Mouse (Mus musculus): ENCODE measurements around the gene Gm5089.

The Gm5089 gene

GRCm38 (mm10) chr14:122482081-122483023, 31.4 kb upstream of the Gm5089 start:
- TF ChIP-seq GATA4 (IDR thresholded peaks at IDR 0.05; ENCODE audit: insufficient replicate concordance, low read length), result no peak

DNA sequence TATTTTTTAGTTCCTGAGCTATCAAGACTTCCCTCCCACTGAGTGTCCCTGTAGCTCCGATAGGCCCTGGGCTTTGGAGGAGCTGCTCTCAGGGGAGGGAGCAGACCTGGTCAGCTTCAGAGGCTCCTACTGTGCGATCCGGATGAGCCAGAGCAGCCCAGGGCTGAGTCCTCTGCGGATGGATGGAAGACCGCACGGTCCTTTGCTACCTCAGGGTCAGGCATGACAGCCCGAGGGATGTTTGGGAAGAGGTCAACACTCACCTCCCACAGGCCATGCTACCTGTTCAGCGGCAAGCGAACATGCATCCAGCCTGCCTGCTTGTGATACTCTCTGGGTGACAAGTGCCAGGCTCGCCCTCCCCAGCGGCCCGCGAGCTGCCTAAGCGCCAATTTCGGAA, 30.3 kb upstream of the Gm5089 start:
- TF ChIP-seq GATA4 (IDR thresholded peaks at IDR 0.05; ENCODE audit: insufficient replicate concordance, low read length), result no peak

- no peak for TF ChIP-seq GATA4 (IDR thresholded peaks at IDR 0.05; ENCODE audit: insufficient replicate concordance, low read length)
These were observed 29.4 kb upstream of the Gm5089 start for GRCm38 (mm10) chr14:122480355-122480754.

DNA sequence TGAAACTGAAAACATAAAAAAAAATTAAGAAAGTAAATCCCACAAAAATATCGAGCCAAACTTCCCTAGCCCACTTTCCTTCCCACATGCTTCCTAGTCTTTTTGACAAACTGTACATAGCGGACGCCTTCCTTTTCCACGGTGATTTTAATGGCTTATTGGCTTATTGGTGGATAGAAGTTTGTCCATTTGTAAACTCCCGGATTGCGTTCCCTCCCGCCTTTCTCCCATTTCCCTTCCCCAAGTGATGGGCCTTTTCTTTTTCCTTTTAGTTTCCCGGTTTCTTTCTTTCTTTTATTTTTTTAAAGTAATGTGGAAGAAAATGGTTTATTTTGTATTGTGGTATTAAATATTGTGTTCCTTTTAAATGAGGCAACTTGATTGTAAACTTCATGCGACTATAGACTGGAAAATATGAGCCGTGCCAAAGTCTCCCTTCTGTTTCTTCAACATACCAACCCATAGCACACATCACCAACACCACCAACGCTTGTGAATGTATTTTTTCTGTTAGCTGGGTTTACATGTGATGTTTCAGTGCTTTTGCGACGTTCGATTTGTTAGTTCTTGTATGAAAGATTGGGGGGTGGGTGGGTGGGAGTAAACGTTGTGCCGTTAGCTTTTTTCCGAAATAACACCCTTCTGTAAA, 28.7 kb upstream of the Gm5089 start:
- no peak for TF ChIP-seq GATA4 (IDR thresholded peaks at IDR 0.05; ENCODE audit: insufficient replicate concordance, low read length)

DNA sequence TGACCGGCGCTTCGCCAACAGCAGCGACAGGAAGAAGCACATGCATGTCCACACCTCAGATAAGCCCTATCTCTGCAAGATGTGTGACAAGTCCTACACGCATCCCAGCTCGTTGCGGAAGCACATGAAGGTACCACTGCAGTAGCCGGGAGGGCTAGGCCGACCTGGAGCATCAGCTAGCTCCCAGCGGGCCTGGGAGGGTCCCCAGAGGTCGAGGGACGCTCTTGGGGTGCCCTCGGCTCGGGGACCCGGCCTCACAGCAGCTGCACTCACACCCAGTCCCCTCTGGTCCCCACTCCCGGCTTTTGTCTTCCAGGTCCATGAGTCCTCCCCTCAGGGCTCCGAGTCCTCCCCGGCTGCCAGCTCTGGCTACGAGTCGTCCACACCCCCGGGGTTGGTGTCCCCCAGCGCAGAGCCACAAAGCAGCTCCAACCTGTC, 27.7 kb upstream of the Gm5089 start:
- no peak for TF ChIP-seq GATA4 (IDR thresholded peaks at IDR 0.05; ENCODE audit: insufficient replicate concordance, low read length)

DNA sequence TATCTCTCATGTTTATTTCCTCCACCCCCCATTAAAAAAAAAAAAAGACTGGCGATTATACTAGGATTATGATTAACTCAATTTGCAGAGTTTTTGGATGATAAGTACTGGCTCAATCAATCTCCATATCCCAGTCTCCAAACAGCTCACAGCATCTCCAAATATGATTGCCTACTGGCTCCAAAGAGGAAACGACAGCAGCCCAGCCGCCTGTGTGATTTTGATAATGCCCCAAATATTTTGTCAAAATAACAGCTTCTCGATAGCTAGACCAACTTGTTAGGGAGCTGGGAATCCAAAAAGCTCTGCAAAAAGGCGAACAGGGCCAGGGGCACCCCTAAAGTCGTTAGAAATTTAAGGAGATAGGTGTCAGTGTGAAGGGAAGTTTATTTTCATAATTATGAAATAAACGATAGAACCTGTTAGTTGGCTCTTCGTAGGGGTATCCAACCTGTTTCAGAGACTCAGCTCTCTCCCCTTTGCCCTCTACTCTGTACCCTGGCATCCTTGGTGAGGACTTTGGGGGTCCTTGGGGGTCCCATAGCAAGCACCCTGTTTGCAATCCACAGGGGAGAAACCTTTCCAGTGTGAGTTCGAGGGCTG, 27.2 kb upstream of the Gm5089 start:
- TF ChIP-seq GATA4 (IDR thresholded peaks at IDR 0.05; ENCODE audit: insufficient replicate concordance, low read length), result no peak

GRCm38 (mm10) chr14:122477261-122477671, 26.4 kb upstream of the Gm5089 start:
- TF ChIP-seq GATA4 (IDR thresholded peaks at IDR 0.05; ENCODE audit: insufficient replicate concordance, low read length), result no peak

- no peak for TF ChIP-seq GATA4 (IDR thresholded peaks at IDR 0.05; ENCODE audit: insufficient replicate concordance, low read length)
These were observed 25.9 kb upstream of the Gm5089 start for GRCm38 (mm10) chr14:122476822-122477215.

DNA sequence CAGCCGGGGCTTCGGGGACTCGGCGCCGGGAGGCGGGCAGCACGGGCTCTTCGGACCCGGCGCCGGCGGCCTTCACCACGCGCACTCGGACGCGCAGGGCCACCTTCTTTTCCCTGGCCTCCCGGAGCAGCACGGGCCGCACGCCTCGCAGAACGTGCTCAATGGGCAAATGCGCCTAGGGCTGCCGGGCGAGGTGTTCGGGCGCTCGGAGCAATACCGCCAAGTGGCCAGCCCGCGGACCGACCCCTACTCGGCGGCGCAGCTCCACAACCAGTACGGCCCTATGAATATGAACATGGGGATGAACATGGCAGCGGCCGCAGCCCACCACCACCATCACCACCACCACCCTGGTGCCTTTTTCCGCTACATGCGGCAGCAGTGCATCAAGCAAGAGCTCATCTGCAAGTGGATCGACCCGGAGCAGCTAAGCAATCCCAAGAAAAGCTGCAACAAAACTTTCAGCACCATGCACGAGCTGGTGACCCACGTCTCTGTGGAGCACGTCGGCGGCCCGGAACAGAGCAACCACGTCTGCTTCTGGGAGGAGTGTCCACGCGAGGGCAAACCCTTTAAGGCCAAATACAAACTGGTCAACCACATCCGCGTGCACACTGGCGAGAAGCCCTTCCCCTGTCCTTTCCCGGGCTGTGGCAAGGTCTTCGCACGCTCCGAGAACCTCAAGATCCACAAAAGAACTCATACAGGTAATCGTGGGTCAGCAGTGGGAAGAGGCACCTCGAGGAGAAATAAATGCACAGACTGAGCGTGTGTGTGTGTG, 25.3 kb upstream of the Gm5089 start:
- TF ChIP-seq GATA4 (IDR thresholded peaks at IDR 0.05; ENCODE audit: insufficient replicate concordance, low read length), result no peak

DNA sequence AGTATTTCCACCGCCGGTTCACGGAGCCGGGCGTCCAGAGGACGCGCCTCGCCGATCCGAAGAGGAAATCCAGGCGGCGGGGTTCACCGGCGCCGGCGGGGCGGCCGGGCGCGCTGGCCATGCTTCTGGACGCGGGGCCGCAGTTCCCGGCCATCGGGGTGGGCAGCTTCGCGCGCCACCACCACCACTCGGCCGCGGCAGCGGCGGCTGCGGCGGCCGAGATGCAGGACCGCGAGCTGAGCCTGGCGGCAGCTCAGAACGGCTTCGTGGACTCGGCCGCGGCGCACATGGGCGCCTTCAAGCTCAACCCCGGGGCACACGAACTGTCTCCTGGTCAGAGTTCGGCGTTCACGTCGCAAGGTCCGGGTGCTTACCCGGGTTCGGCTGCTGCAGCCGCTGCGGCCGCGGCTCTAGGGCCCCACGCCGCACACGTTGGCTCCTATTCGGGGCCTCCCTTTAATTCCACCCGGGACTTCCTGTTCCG, 24.7 kb upstream of the Gm5089 start:
- TF ChIP-seq GATA4 (IDR thresholded peaks at IDR 0.05; ENCODE audit: insufficient replicate concordance, low read length), result no peak

DNA sequence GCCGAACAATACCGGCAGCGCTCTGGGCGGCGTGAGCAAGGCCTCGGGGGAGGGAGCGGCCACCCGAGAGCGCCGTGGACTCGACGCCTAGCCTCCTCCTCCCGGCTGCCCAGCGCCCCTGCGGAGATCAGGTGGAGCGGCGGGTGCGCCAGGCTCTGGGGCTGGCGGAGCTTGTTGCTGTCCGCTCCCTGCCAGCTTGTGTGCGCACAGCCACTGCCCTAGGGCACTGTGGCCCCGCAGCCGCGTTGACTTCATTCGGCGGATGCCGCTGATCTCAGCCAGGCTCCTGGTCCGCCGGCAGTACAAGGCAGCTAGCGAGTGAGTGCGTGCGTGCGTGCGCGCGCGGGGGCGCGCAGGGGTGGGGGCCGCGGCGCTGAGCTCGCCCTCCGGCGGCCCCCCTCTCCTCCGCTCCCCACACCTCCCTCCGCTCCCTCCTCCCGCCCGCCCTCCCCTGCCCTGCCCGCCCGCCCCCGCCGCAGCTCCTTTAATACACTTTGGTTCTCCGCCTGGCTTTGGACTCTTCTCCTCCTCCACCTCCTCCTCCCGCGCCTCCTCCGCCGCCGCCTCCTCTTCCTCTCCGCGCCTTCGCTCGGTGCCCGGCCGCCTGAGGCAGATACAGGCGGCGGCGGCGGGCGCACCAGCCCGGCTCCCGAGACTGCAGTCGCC, 24.1 kb upstream of the Gm5089 start, which contains the start of gene Zic2:
TSS of gene Zic2 (plus strand) at position 545 of the 666 bp plus-strand sequence.
- no peak for TF ChIP-seq GATA4 (IDR thresholded peaks at IDR 0.05; ENCODE audit: insufficient replicate concordance, low read length)

DNA sequence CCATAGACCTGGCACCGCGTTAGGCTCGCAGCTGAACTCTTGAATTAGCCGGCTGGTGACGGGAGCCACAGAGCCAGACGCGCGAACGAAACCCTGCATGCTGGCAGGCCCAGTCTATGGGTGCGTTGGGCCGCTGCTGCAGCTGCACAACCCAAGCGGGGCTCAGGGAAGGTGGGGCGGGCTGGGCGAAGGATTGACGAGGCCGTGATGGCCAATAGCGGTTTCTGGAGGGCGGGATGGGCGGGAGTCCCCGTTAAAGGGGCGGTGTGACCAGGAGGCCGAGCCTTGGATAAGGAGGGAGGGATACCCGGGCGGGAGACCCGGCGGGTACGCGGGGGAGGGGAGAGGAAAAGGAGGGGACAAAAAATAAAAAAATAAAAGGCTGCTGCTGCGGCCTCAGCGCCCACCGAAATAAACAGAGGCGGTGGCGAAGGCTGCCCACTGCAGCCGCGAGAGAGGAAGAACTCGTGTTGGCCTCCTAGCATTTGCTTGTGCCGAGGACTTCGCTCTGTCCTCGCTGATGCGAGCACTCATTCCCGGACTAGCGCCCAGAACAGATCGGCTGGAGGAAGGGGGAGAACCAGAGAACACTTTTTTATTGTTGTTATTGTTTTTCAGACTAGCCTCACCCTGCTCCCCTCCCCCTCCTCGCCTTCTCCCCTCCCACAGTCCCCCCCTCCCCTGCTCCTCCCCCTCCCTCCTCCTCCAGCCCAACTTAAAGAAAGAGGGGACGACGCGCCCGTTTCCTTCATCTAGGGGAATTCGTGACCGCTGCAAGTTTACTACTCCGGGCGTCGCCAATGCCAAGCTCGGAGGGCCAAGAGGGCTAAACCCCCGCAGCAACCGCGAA, 23.4 kb upstream of the Gm5089 start:
- TF ChIP-seq GATA4 (IDR thresholded peaks at IDR 0.05; ENCODE audit: insufficient replicate concordance, low read length), result no peak

- no peak for TF ChIP-seq GATA4 (IDR thresholded peaks at IDR 0.05; ENCODE audit: insufficient replicate concordance, low read length)
These were observed 22.4 kb upstream of the Gm5089 start for GRCm38 (mm10) chr14:122473211-122473751.
